Mouse (Mus musculus) ES-E14 (cell line): ENCODE measurements around the gene Sh2d6. TPM values are rescaled to one million over a fixed set of nuclear protein-coding genes. Genes with fewer than 3 reads are reported as not detected.

Experiments
- DNase-seq: peaks from one replicate; pipeline ENCODE4 v3.0.0-alpha.2; 2013; ENCODE audit warnings: low read depth, low spot score
- H3K27ac ChIP-seq: 2 replicates; pipeline ENCODE4 v1.5.1; 2012; ENCODE audit warnings: low read depth, mild to moderate bottlenecking, low read length, moderate library complexity, mixed read lengths; ENCODE audit not compliant: poor library complexity, insufficient read depth, severe bottlenecking
- H3K36me3 ChIP-seq: 2 replicates; pipeline ENCODE4 v1.6.1; 2012; ENCODE audit warnings: mild to moderate bottlenecking, low read length, moderate library complexity, mixed read lengths; ENCODE audit not compliant: control insufficient read depth, poor library complexity, insufficient read depth, severe bottlenecking
- H3K4me1 ChIP-seq, 2 experiments: fragments of 150-350 bp in 1 of 2; sonication (generic) in 1 of 2; 2 replicates each; pipeline ENCODE4 v1.6.1; 2012; ENCODE audit warnings: low read length in 2 of 2, mild to moderate bottlenecking in 1 of 2, mixed read lengths in 1 of 2; ENCODE audit not compliant: control insufficient read depth in 2 of 2, insufficient read depth in 2 of 2, poor library complexity in 1 of 2
- H3K4me3 ChIP-seq, 2 experiments: fragments of 150-350 bp in 1 of 2; sonication (generic) in 1 of 2; 2 replicates each; pipeline ENCODE4 v1.5.1; 2012; ENCODE audit warnings: low read length in 2 of 2, low read depth in 1 of 2, mild to moderate bottlenecking in 1 of 2, mixed read lengths in 1 of 2; ENCODE audit not compliant: insufficient read depth in 1 of 2, poor library complexity in 1 of 2, severe bottlenecking in 1 of 2
- H3K9ac ChIP-seq: 2 replicates; pipeline ENCODE4 v1.6.1; 2012; ENCODE audit warnings: low read depth, mild to moderate bottlenecking, low read length, mixed read lengths; ENCODE audit not compliant: poor library complexity, insufficient read depth, severe bottlenecking
- H3K9me3 ChIP-seq: fragments of 150-350 bp; sonication (generic); 2 replicates; pipeline ENCODE4 v1.6.1; 2012; ENCODE audit warnings: low read depth, mild to moderate bottlenecking, low read length; ENCODE audit not compliant: control insufficient read depth, insufficient read depth
- CHD2 ChIP-seq: IDR thresholded peaks from 2 replicates; pipeline ENCODE4 v1.6.1; 2014; ENCODE audit warnings: mild to moderate bottlenecking, low read depth, low read length, inconsistent platforms
- HCFC1 ChIP-seq: IDR thresholded peaks from 2 replicates; pipeline ENCODE4 v1.6.1; 2012; ENCODE audit warnings: low read length, inconsistent platforms, borderline replicate concordance; ENCODE audit not compliant: insufficient read depth
- MAFK ChIP-seq: IDR thresholded peaks from 2 replicates; pipeline ENCODE4 v1.6.1; 2014; ENCODE audit warnings: mild to moderate bottlenecking, low read depth, low read length, inconsistent platforms; ENCODE audit not compliant: insufficient read depth
- ZC3H11A ChIP-seq: IDR thresholded peaks from 2 replicates; pipeline ENCODE4 v1.6.1; 2012; ENCODE audit warnings: low read depth, mild to moderate bottlenecking, inconsistent platforms, low read length, borderline replicate concordance
- ZNF384 ChIP-seq: IDR thresholded peaks from 2 replicates; pipeline ENCODE4 v1.6.1; 2012; ENCODE audit warnings: low read depth, low read length, inconsistent platforms
- in situ Hi-C, 2 experiments: fragments of 600-800 bp; cut with MboI; formaldehyde crosslinking; loops; one replicate each; pipeline ENCODE4 v1.15.1; 2025; ENCODE audit warnings: low sequenced_read_pairs in 2 of 2, inconsistent platforms in 1 of 2; ENCODE audit not compliant: unreplicated experiment in 2 of 2
- total RNA-seq: library from RNA; depleted of rRNA; stranded (reverse); fragments of 300-350 nt; gene quantifications from 2 replicates; pipeline ENCODE4 v1.2.3, GENCODE M21; 2012; rRNA removed

The Sh2d6 gene
- total RNA-seq, 1 experiment, result not detected

- Histone ChIP-seq H3K9ac (no peak overlapping the region), H3K4me1 (peaks cover 0 to 1% of the 10 kb centered on the region in 2 experiments; a peak in 1 of 4 replicates), H3K4me3 (no peak overlapping the region), H3K9me3 (no peaks in the 10 kb centered on the region), H3K27ac (no peak overlapping the region), H3K36me3 (no peaks in the 10 kb centered on the region)
- TF ChIP-seq CHD2 (no peak), MAFK (no peak), ZC3H11A (no peak), HCFC1 (no peak), ZNF384 (no peak)
- in situ Hi-C loops, result no loop called here
- DNase-seq, result no peak
Observed at GRCm38 (mm10) chr6:72465361-72466157, 55.9 kb downstream of the Sh2d6 start.

Other genes with a start within 250 kb of the Sh2d6 start
- gene Sftpb, start 217.1 kb downstream of the Sh2d6 start, total RNA-seq, result not detected in 2 replicates
- gene Usp39, start 176.5 kb downstream of the Sh2d6 start, total RNA-seq, result 62.6 and 76.9 TPM in 2 replicates
- 7.7 TPM in 2 replicates for gene 0610030E20Rik, start 174.4 kb downstream of the Sh2d6 start, total RNA-seq
- 21.2 and 26.1 TPM in 2 replicates for gene Tmem150a, start 166.3 kb downstream of the Sh2d6 start, total RNA-seq
- 57.2 and 62.0 TPM in 2 replicates for gene Rnf181, start 154.8 kb downstream of the Sh2d6 start, total RNA-seq
- 1.0 and 1.2 TPM in 2 replicates for gene Vamp5, start 141.2 kb downstream of the Sh2d6 start, total RNA-seq
- 25.6 and 44.0 TPM in 2 replicates for gene Vamp8, start 131.0 kb downstream of the Sh2d6 start, total RNA-seq
- 22.6 and 25.2 TPM in 2 replicates for gene Ggcx, start 107.4 kb downstream of the Sh2d6 start, total RNA-seq
- gene Mat2a, start 82.1 kb downstream of the Sh2d6 start, total RNA-seq, result 407 and 469 TPM in 2 replicates
- gene Capg, start 22.7 kb upstream of the Sh2d6 start, total RNA-seq, result 41.8 and 58.4 TPM in 2 replicates
- gene Elmod3, start 76.7 kb upstream of the Sh2d6 start, total RNA-seq, result 4.3 and 4.8 TPM in 2 replicates
- 20.2 and 39.6 TPM in 2 replicates for gene Retsat, start 76.8 kb upstream of the Sh2d6 start, total RNA-seq
- 56.4 and 57.7 TPM in 2 replicates for gene Tgoln1, start 95.3 kb upstream of the Sh2d6 start, total RNA-seq